Mouse (Mus musculus): ENCODE measurements around the gene Ankrd66. TPM values are rescaled to one million over a fixed set of nuclear protein-coding genes. Genes with fewer than 3 reads are reported as not detected.
A peak's percentile ranks its signal among the peaks of the same experiment; 100 is the strongest.

The Ankrd66 gene
- polyA plus RNA-seq, 1 experiment: 3.9 TPM

DNA sequence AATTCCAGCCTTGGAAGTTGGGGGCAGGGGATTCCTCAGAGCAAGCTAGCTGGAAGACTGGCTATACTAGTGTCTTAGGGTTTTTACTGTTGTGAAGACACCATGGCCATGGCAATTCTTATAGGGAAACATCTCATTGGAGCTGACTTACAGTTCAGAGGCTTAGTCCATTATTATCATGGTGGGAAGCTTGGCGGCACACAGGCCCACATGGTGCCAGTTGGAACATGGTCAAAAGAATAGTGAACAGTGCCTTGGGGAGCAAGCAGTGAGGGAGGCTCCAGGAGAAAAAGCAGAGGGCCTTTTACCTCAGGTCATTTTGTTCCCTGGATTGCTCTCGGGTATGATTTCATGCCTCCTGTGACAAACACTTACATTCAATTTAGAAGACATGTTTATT is 12.9 kb downstream of the Ankrd66 start:
- no peak overlapping the region for H3K27ac ChIP-seq (ENCODE audit: control insufficient read depth, insufficient read depth, low read depth, low read length, poor library complexity)
- no peak overlapping the region for H3K4me3 ChIP-seq (replicated peaks; ENCODE audit: control insufficient read depth, low read depth, low read length)
- no peak for TF ChIP-seq CTCF (IDR thresholded peaks at IDR 0.05; ENCODE audit: control insufficient read depth, insufficient read depth, low read length)
- no peak for TF ChIP-seq POLR2A (IDR thresholded peaks at IDR 0.05; ENCODE audit: borderline replicate concordance, control insufficient read depth, low read depth, low read length)
- peaks cover 3% of the 10 kb centered on the region; the same call in 1 of the 2 replicates for H3K4me1 ChIP-seq (ENCODE audit: control insufficient read depth, insufficient read depth, low read length)
- 84% methylated on average over 2 of the region's 2 CpGs for WGBS

- H3K27ac ChIP-seq (ENCODE audit: control insufficient read depth, insufficient read depth, low read depth, low read length, poor library complexity): no peak overlapping the region
- TF ChIP-seq CTCF (IDR thresholded peaks at IDR 0.05; ENCODE audit: control insufficient read depth, insufficient read depth, low read length): no peak
- TF ChIP-seq POLR2A (IDR thresholded peaks at IDR 0.05; ENCODE audit: borderline replicate concordance, control insufficient read depth, low read depth, low read length): no peak
- H3K4me1 ChIP-seq (ENCODE audit: control insufficient read depth, insufficient read depth, low read length): no peaks in the 10 kb centered on the region; the same call in 1 of the 2 replicates
- WGBS: 15% methylated on average over 3 of the region's 3 CpGs
- no peak overlapping the region for H3K4me3 ChIP-seq (replicated peaks; ENCODE audit: control insufficient read depth, low read depth, low read length)
Measured at GRCm38 (mm10) chr17:43520166-43520565, 23.3 kb downstream of the Ankrd66 start.

GRCm38 (mm10) chr17:43518644-43519409 is 24.6 kb downstream of the Ankrd66 start:
- H3K4me3 ChIP-seq (replicated peaks; ENCODE audit: control insufficient read depth, low read depth, low read length): no peak overlapping the region
- no peak overlapping the region for H3K27ac ChIP-seq (ENCODE audit: control insufficient read depth, insufficient read depth, low read depth, low read length, poor library complexity)
- H3K4me1 ChIP-seq (ENCODE audit: control insufficient read depth, insufficient read depth, low read length): no peaks in the 10 kb centered on the region; the same call in 1 of the 2 replicates
- WGBS: 29% methylated on average over 18 of the region's 18 CpGs
- TF ChIP-seq CTCF (IDR thresholded peaks at IDR 0.05; ENCODE audit: control insufficient read depth, insufficient read depth, low read length) (peak; percentile 59), POLR2A (IDR thresholded peaks at IDR 0.05; ENCODE audit: borderline replicate concordance, control insufficient read depth, low read depth, low read length) (no peak)

DNA sequence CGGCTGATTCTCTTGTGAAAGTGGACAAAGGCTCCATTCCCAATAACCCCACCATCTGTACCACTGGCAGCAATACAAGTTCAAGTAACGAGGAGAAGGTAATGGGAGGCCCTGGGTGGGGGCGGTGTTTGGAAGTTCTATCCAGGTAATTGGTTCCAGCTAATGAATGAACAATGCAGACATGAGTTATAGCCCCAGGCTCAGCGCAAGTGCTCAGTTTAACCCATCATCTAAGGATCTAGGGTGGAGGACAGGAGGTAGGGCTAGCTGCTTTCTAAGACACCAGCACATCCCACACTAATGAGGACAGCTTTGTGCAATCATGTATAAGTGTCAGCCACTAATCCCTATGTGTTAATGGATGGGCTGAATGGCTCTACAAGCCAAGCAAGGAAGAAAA is 32.7 kb downstream of the Ankrd66 start:
- Histone ChIP-seq H3K4me1 (ENCODE audit: control insufficient read depth, insufficient read depth, low read length) (no peaks in the 10 kb centered on the region), H3K27ac (ENCODE audit: control insufficient read depth, insufficient read depth, low read depth, low read length, poor library complexity) (no peak overlapping the region), H3K4me3 (replicated peaks; ENCODE audit: control insufficient read depth, low read depth, low read length) (no peak overlapping the region)
- 78% methylated on average over 4 of the region's 4 CpGs for WGBS
- TF ChIP-seq CTCF (IDR thresholded peaks at IDR 0.05; ENCODE audit: control insufficient read depth, insufficient read depth, low read length) (no peak), POLR2A (IDR thresholded peaks at IDR 0.05; ENCODE audit: borderline replicate concordance, control insufficient read depth, low read depth, low read length) (no peak)

GRCm38 (mm10) chr17:43504594-43504934 is 38.9 kb downstream of the Ankrd66 start:
- WGBS: 88% methylated on average over 6 of the region's 6 CpGs
- H3K27ac ChIP-seq (ENCODE audit: control insufficient read depth, insufficient read depth, low read depth, low read length, poor library complexity): no peak overlapping the region
- TF ChIP-seq POLR2A (IDR thresholded peaks at IDR 0.05; ENCODE audit: borderline replicate concordance, control insufficient read depth, low read depth, low read length) (no peak), CTCF (IDR thresholded peaks at IDR 0.05; ENCODE audit: control insufficient read depth, insufficient read depth, low read length) (no peak)
- H3K4me1 ChIP-seq (ENCODE audit: control insufficient read depth, insufficient read depth, low read length): no peaks in the 10 kb centered on the region
- no peak overlapping the region for H3K4me3 ChIP-seq (replicated peaks; ENCODE audit: control insufficient read depth, low read depth, low read length)

DNA sequence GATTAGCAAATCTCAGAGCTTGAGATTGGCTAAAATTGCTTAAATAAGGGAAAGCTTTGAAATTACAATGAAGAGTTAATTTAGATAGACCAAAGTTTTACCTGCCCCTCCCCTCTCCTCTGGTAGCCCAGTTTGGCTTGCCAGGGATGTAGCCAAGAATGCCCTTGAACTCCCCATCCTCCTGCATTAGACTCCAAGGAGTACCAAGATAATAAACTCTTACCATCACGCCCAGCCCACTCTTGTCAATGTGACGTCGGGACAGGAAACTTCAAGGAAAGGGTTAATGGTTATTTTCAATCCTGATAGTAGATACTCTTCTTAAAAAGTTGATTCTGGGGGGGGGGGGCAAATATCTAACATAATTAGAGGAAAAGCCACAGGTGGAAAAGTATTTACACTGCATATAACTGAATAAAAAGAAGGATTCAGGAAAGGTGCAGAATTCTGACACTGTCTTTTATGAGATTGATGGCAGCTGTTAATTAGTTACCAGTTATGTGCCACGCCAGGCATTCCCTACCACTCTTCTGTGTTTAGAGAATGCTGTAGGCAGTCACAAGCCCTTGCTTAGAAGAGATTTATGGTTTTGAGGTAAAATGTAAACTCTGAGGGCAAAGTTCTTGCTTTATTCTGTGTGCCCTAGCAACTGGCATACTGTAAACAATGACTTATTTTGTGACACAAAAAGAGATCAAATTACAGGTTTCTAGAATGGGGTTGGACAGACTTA is 39.4 kb downstream of the Ankrd66 start:
- no peak for TF ChIP-seq CTCF (IDR thresholded peaks at IDR 0.05; ENCODE audit: control insufficient read depth, insufficient read depth, low read length)
- no peak for TF ChIP-seq POLR2A (IDR thresholded peaks at IDR 0.05; ENCODE audit: borderline replicate concordance, control insufficient read depth, low read depth, low read length)
- Histone ChIP-seq H3K4me1 (ENCODE audit: control insufficient read depth, insufficient read depth, low read length) (no peaks in the 10 kb centered on the region), H3K4me3 (replicated peaks; ENCODE audit: control insufficient read depth, low read depth, low read length) (no peak overlapping the region), H3K27ac (ENCODE audit: control insufficient read depth, insufficient read depth, low read depth, low read length, poor library complexity) (no peak overlapping the region)
- WGBS: 69% methylated on average over 4 of the region's 4 CpGs

- H3K27ac ChIP-seq (ENCODE audit: control insufficient read depth, insufficient read depth, low read depth, low read length, poor library complexity): no peak within 1 kb of the TSS
- TF ChIP-seq CTCF (IDR thresholded peaks at IDR 0.05; ENCODE audit: control insufficient read depth, insufficient read depth, low read length) (no peak), POLR2A (IDR thresholded peaks at IDR 0.05; ENCODE audit: borderline replicate concordance, control insufficient read depth, low read depth, low read length) (no peak)
Measured at GRCm38 (mm10) chr17:43502592-43502991, 40.8 kb downstream of the Ankrd66 start, which contains the start of gene Mep1a. Mep1a (minus strand) TSS chr17:43502812.

GRCm38 (mm10) chr17:43501631-43502030 is 41.8 kb downstream of the Ankrd66 start:
- Histone ChIP-seq H3K27ac (ENCODE audit: control insufficient read depth, insufficient read depth, low read depth, low read length, poor library complexity) (no peak overlapping the region), H3K4me1 (ENCODE audit: control insufficient read depth, insufficient read depth, low read length) (no peaks in the 10 kb centered on the region), H3K4me3 (replicated peaks; ENCODE audit: control insufficient read depth, low read depth, low read length) (no peak overlapping the region)
- WGBS: 77% methylated on average over 5 of the region's 5 CpGs
- TF ChIP-seq CTCF (IDR thresholded peaks at IDR 0.05; ENCODE audit: control insufficient read depth, insufficient read depth, low read length): no peak
- no peak for TF ChIP-seq POLR2A (IDR thresholded peaks at IDR 0.05; ENCODE audit: borderline replicate concordance, control insufficient read depth, low read depth, low read length)

More at GRCm38 (mm10) chr17:43502592-43502991, 40.8 kb downstream of the Ankrd66 start, which contains the start of gene Mep1a:
- Histone ChIP-seq H3K4me3 (replicated peaks; ENCODE audit: control insufficient read depth, low read depth, low read length) (no peak within 1 kb of the TSS), H3K4me1 (ENCODE audit: control insufficient read depth, insufficient read depth, low read length) (no peaks in the 10 kb centered on the region)
- WGBS: 90% methylated on average over 9 of the region's 9 CpGs

Data from bone marrow, adult 2 months (tissue).